Mouse (Mus musculus) fibroblast of lung, adult 2 months (primary cell): ENCODE data around the gene 2310022A10Rik.

ENCODE experiments used
- DNase-seq: peaks from one replicate; pipeline ENCODE4 v3.0.0-alpha.2; 2011; ENCODE audit warnings: low read depth

The 2310022A10Rik gene

GRCm38 (mm10) chr7:27541431-27541830 lies 11.6 kb upstream of the 2310022A10Rik start:
- DNase-seq: no peak

GRCm38 (mm10) chr7:27541922-27542321 lies 11.1 kb upstream of the 2310022A10Rik start:
- DNase-seq: no peak

- DNase-seq: peak; percentile 49
Observed at GRCm38 (mm10) chr7:27542392-27543033, 10.5 kb upstream of the 2310022A10Rik start.

GRCm38 (mm10) chr7:27543065-27543464 lies 10.0 kb upstream of the 2310022A10Rik start:
- DNase-seq: no peak

- no peak for DNase-seq
Observed at GRCm38 (mm10) chr7:27543851-27544250, 9.2 kb upstream of the 2310022A10Rik start.

GRCm38 (mm10) chr7:27544675-27545370 lies 8.2 kb upstream of the 2310022A10Rik start:
- no peak for DNase-seq

- DNase-seq: no peak
Observed at GRCm38 (mm10) chr7:27549597-27549996, 3.4 kb upstream of the 2310022A10Rik start.

- no peak for DNase-seq
Observed at GRCm38 (mm10) chr7:27552070-27552469, 963 bp upstream of the 2310022A10Rik start.

- DNase-seq: no peak
Observed at GRCm38 (mm10) chr7:27560291-27560887, 7.4 kb downstream of the 2310022A10Rik start.

- DNase-seq: no peak
Observed at GRCm38 (mm10) chr7:27560978-27561377, 7.9 kb downstream of the 2310022A10Rik start.

- DNase-seq: no peak
Observed at GRCm38 (mm10) chr7:27569580-27570224, 16.7 kb downstream of the 2310022A10Rik start.

- DNase-seq: no peak
Observed at GRCm38 (mm10) chr7:27572133-27572532, 19.1 kb downstream of the 2310022A10Rik start.

- no peak for DNase-seq
Observed at GRCm38 (mm10) chr7:27574124-27574880, 21.3 kb downstream of the 2310022A10Rik start.

GRCm38 (mm10) chr7:27576914-27577313 lies 23.9 kb downstream of the 2310022A10Rik start:
- no peak for DNase-seq

- no peak for DNase-seq
Observed at GRCm38 (mm10) chr7:27577589-27577988, 24.6 kb downstream of the 2310022A10Rik start.

- DNase-seq: no peak
Observed at GRCm38 (mm10) chr7:27578465-27578864, 25.4 kb downstream of the 2310022A10Rik start.

GRCm38 (mm10) chr7:27580380-27581174 lies 27.5 kb downstream of the 2310022A10Rik start:
- DNase-seq: no peak

- DNase-seq: no peak
Observed at GRCm38 (mm10) chr7:27586861-27587260, 33.8 kb downstream of the 2310022A10Rik start.

- no peak for DNase-seq
Observed at GRCm38 (mm10) chr7:27587741-27588140, 34.7 kb downstream of the 2310022A10Rik start.

GRCm38 (mm10) chr7:27590088-27590487 lies 37.1 kb downstream of the 2310022A10Rik start:
- no peak for DNase-seq

GRCm38 (mm10) chr7:27590566-27591213 lies 37.7 kb downstream of the 2310022A10Rik start:
- no peak for DNase-seq
